Mouse (Mus musculus) E14TG2a.4 (cell line): ENCODE measurements around the gene Hook2.

Source experiments
- CTCF ChIP-seq: conservative IDR thresholded peaks from 2 replicates; pipeline ENCODE4 v1.5.1; 2014; ENCODE audit warnings: low read length
- POU5F1 ChIP-seq: IDR thresholded peaks from 2 replicates; pipeline ENCODE4 v1.6.1; 2014; ENCODE audit warnings: low read length, borderline replicate concordance

GRCm38 (mm10) chr8:85035165-85035727 lies 44.8 kb downstream of the Hook2 start:
- no peak for TF ChIP-seq POU5F1
- no peak for TF ChIP-seq CTCF
